Mouse (Mus musculus) liver, embryonic 14.5 days (tissue): Measurements from ENCODE around the gene Lsmem1.

Experiments
- CTCF ChIP-seq: IDR thresholded peaks from 2 replicates; pipeline ENCODE4 v1.5.1; 2016; ENCODE audit warnings: antibody characterized with exemption, low read depth, control low read depth
- EP300 ChIP-seq: IDR thresholded peaks from 2 replicates; pipeline ENCODE4 v1.6.1; 2016; ENCODE audit warnings: antibody characterized with exemption, low read depth

DNA sequence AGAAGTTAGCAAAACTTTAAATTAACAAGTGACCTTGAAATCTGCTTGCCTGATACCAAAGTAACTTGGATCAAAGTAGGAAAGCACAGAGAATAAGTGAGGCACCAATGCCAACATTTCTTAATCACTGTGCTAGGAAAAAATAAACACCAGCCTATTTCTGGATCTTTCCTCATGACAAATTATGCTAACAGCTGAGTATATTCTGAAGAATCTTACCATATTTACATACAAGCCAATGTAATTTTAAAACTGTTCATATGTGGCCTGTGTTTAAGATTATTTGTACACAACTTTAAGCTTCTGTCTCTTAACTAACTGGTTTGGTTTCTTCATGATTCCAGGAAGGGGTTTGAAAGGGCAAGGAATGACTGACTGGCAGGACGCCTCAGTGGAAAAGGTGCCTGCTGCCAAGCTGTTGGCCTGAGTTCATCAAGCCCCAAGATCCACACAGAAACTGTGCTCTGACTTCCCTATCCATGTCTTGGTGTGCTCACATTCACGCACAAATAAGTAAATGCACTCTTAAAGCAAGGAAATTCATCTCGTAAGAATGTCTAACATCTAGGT is 20.8 kb upstream of the Lsmem1 start:
- TF ChIP-seq CTCF (no peak), EP300 (no peak)
